Mouse (Mus musculus) kidney, adult 2 months (tissue): Measurements from ENCODE around the gene P2ry6. TPM values are rescaled to one million over a fixed set of nuclear protein-coding genes. Genes with fewer than 3 reads are reported as not detected.

Experiments used
- DNase-seq: peaks from one replicate; pipeline ENCODE4 v3.0.0; 2021
- H3K27ac ChIP-seq: fragments of 200-500 bp; 2 replicates; pipeline ENCODE4 v1.5.1; 2012; ENCODE audit warnings: low read depth, low read length, control low read depth, inconsistent platforms; ENCODE audit not compliant: insufficient read depth
- H3K27me3 ChIP-seq: fragments of 200-500 bp; replicated peaks from 2 replicates; pipeline ENCODE4 v1.6.1; 2012; ENCODE audit warnings: mild to moderate bottlenecking, moderate library complexity, low read length, inconsistent platforms; ENCODE audit not compliant: control insufficient read depth, insufficient read depth
- H3K36me3 ChIP-seq: fragments of 200-500 bp; 2 replicates; pipeline ENCODE4 v1.6.1; 2012; ENCODE audit warnings: mild to moderate bottlenecking, moderate library complexity, low read length, inconsistent platforms; ENCODE audit not compliant: control insufficient read depth, insufficient read depth
- H3K4me1 ChIP-seq: fragments of 200-500 bp; 2 replicates; pipeline ENCODE4 v1.6.1; 2011; ENCODE audit warnings: low read length; ENCODE audit not compliant: control insufficient read depth, insufficient read depth
- H3K4me3 ChIP-seq: fragments of 200-500 bp; 2 replicates; pipeline ENCODE4 v1.5.1; 2011; ENCODE audit warnings: mild to moderate bottlenecking, low read depth, low read length, control low read depth; ENCODE audit not compliant: insufficient read depth
- CTCF ChIP-seq: fragments of 200-500 bp; conservative IDR thresholded peaks from 2 replicates; pipeline ENCODE4 v1.5.1; 2011; ENCODE audit warnings: low read depth, mild to moderate bottlenecking, control low read depth, low read length, moderate library complexity, mixed read lengths; ENCODE audit not compliant: insufficient read depth, insufficient read length
- POLR2A ChIP-seq: fragments of 200-500 bp; IDR thresholded peaks from one replicate; pipeline ENCODE4 v1.6.1; 2011; ENCODE audit warnings: low read depth, low read length, control low read depth
- WGBS: fragments of 180-500 bp; shearing (Covaris S2); methylation state at CpG from one replicate; pipeline ENCODE4 v1.1.7; 2018; 5-methylcytosine and 5-hydroxymethylcytosine counted together
- polyA plus RNA-seq: library from polyadenylated mRNA; depleted of rRNA; stranded (reverse); fragments of >200 nt; gene quantifications from 2 replicates; pipeline ENCODE4 v1.2.3, GENCODE M21; 2012; rRNA removed

P2ry6 gene
- polyA plus RNA-seq: 7.6 and 9.6 TPM in 2 replicates

DNA sequence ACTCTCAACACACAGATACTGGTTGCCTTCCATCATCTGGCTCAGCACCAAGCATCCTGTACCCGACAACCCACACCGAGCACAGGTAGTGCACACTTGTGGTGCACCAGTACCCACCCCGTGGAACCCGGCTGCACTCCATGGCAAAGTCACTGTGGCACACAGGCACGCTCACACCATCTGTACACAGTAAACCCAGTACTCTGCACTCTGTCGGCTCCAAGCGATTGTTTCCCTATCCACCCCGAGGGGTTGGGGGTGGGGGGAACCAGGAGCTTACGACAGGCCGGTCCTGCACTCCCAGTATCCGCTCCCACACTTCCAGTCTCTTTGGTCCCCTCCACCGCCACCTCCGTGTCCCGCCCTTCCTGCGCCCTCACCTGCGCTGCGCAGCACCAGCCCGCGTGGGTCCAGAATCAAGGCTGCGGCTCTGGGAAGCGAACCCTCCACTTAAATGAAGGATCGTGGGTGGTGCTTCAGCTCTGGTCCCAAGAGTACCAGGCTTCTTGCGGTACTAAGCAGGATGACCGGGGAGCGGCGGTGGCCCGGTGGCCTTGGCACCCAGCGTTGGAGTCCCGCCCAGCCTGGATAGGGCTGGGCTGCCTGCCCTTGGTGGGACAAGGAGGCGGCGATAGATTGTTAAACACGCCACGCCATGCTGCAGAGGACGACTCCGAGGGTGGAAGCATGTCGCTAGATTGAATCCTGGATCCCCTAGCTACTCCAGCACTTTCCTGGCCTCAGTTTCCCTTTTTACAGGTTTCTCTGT, at the start of gene P2ry6:
TSS of gene P2ry6 (minus strand) at position 515 of the 769 bp plus-strand sequence.
- H3K27me3 ChIP-seq: no peaks in the 10 kb centered on the region; the same call in 1 of the 2 replicates
- H3K4me3 ChIP-seq: no peak within 1 kb of the TSS
- no peak for TF ChIP-seq POLR2A
- no peak for TF ChIP-seq CTCF
- H3K27ac ChIP-seq: no peak within 1 kb of the TSS
- DNase-seq: no peak
- WGBS: 10% methylated on average over 36 of the region's 36 CpGs
- no peaks in the 10 kb centered on the region for H3K36me3 ChIP-seq
- H3K4me1 ChIP-seq: peaks cover 3% of the 10 kb centered on the region; the same call in 1 of the 2 replicates

DNA sequence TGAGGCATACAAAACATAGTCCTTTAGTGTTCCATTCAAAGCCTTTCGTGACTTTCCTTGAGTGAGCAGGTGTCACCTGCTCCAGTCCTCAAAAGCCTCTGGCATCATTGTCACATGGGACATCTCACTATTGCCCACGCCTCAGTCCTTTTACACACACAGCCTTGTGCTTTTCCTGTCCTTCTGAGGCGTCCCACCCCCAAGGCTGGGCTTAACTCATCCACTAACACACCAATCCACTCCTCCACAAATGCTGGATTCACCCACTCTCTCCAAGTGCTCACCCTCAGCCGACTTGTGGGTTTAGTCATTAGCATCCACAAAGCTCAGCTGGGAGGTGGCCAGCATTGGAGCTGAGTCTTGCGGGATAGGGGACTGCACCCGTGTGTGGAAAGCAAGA, 43.0 kb upstream of the P2ry6 start:
- TF ChIP-seq POLR2A: no peak
- TF ChIP-seq CTCF: no peak
- no peak overlapping the region for H3K27ac ChIP-seq
- 68% methylated on average over 6 of the region's 6 CpGs for WGBS

DNA sequence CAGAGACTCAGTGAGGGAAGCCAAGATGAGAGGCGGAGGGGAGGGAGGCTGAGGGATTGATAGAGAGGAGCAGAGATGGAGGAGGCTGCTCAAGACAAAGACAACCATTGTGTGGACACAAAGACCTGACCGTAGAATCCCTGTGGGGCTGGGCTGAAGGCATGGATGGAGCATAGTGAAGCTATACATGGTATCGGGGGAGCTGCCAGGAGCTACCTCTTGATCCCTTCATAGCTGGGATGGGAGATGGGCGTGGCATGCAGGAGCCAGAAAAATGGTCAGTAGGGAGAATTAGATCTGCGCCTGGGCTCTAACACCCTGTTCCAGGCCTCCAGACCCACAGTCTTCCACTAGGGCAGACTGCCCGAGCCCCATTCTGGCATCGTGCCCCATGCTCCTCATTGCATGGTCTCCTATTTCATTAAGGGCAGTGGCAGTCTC, 42.6 kb upstream of the P2ry6 start:
- Histone ChIP-seq H3K4me3 (no peak overlapping the region), H3K27me3 (no peaks in the 10 kb centered on the region), H3K4me1 (peaks cover 6% of the 10 kb centered on the region), H3K27ac (no peak overlapping the region), H3K36me3 (no peaks in the 10 kb centered on the region)
- TF ChIP-seq CTCF: no peak
- no peak for TF ChIP-seq POLR2A
- DNase-seq: no peak
- WGBS: 86% methylated on average over 7 of the region's 7 CpGs

More for the DNA sequence above, 43.0 kb upstream of the P2ry6 start:
- Histone ChIP-seq H3K4me1 (peaks cover 2% of the 10 kb centered on the region), H3K27me3 (no peaks in the 10 kb centered on the region), H3K4me3 (no peak overlapping the region), H3K36me3 (no peaks in the 10 kb centered on the region)
- no peak for DNase-seq

DNA sequence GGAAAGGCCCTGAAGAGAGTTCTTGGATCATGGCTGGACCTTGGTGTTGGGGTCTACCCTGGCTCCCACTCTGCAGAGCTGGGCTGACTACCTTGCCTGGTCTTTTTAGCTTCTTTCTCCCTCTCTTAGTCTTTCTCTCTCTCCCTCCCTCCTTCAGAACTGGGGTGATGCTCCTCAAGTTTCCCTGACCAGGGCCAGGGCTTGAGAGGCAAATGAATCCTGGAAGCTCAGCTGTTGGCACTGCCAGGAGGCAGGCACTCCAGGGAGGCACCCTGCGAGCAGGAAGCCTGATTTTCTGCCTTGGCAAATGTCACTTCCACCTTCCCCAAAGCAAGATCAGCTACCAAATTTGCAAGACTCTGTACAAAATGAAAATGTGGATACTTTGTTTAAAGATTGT, 40.5 kb upstream of the P2ry6 start:
- H3K4me3 ChIP-seq: no peak overlapping the region
- H3K27me3 ChIP-seq: no peaks in the 10 kb centered on the region
- no peak for TF ChIP-seq POLR2A
- no peak for TF ChIP-seq CTCF
- peaks cover 6% of the 10 kb centered on the region for H3K4me1 ChIP-seq
- no peak for DNase-seq
- H3K36me3 ChIP-seq: no peaks in the 10 kb centered on the region
- WGBS: 85% methylated on average over 1 of the region's 1 CpGs
- H3K27ac ChIP-seq: no peak overlapping the region

DNA sequence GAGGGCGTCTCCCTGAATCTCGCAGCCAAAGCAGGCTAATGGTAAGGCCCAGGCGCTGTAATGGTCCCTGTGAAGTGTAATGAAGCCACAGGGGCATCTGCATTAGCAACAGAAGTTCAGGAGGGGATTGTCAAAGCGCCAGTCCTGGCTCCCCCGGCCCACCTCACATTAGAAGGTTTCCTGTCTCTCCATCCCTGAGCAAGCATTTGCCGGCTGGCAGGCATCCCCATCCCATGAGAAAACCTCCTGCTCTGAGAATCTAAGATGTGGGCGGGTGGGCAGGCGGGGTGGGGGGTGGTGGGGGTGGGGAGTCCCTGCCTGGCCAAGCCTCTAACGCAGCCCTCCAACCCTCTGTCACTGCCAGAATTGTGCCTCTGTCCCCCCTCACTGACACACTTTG, 39.6 kb upstream of the P2ry6 start:
- no peak overlapping the region for H3K27ac ChIP-seq
- peaks cover 6% of the 10 kb centered on the region for H3K4me1 ChIP-seq
- TF ChIP-seq POLR2A (no peak), CTCF (no peak)
- no peaks in the 10 kb centered on the region for H3K27me3 ChIP-seq
- no peaks in the 10 kb centered on the region for H3K36me3 ChIP-seq
- 94% methylated on average over 9 of the region's 9 CpGs for WGBS
- DNase-seq: no peak
- no peak overlapping the region for H3K4me3 ChIP-seq

DNA sequence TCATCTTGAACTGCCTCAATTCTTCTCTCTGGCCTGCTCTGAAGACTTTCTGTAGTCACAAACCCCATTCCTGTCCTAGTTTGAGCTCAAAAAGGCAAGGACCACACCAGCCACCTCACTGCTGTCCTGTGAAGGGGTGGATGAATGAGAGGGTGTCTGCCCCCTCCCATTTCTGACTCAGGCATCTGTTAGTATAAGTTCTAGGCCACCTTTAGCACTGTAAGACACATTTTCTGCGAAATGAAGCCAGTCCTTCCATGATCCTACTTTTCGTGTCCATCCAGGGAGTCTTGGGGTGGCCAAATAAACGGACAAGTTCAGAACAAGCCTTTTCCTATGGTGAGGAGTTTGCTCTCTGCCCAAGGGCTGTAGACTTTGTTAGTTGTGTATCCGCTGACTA, 38.1 kb upstream of the P2ry6 start, which contains the start of gene P2ry2:
TSS of gene P2ry2 (minus strand) at position 326 of the 400 bp plus-strand sequence.
- peaks cover 6% of the 10 kb centered on the region for H3K4me1 ChIP-seq
- peak within 1 kb of the TSS; percentile 56 for H3K4me3 ChIP-seq
- 88% methylated on average over 4 of the region's 4 CpGs for WGBS
- no peaks in the 10 kb centered on the region for H3K27me3 ChIP-seq
- TF ChIP-seq CTCF: no peak
- no peak for TF ChIP-seq POLR2A
- H3K36me3 ChIP-seq: no peaks in the 10 kb centered on the region
- DNase-seq: no peak
- peak within 1 kb of the TSS; percentile 49 for H3K27ac ChIP-seq

DNA sequence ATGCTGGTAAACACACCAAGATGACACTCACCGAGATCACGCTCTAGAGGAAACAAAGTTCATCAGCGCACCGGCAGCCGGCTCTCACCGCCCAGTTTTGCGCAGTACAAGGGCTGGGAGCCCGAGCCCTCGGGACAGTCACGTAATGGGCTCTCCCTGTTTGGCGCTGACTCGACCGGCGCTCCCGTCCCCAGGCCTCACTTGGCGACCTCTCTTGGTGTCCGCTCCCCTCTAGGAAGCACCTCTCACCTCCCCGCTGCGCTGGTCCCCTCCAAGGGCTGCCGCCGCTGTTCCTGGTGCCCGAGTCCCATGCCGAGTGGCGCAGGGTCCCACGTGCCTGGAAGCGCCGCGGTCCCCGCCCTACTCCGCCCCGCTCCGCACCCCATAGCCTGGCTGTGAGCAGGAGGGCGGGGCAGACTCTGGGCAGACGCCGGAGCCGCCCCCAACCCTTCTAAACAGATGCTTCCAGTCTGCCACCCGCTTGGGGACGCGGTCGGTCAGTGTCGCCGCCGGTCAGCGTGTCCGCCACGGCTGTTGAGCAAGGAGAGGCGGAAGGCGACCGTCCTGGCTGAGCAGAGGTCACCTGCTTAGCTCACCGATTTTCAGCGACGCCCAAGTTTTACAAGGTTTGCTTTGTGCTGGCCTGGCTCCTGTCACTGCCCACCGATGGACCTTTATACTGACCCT, 37.4 kb upstream of the P2ry6 start:
- H3K4me1 ChIP-seq: peaks cover 6% of the 10 kb centered on the region
- TF ChIP-seq CTCF (no peak), POLR2A (no peak)
- no peaks in the 10 kb centered on the region for H3K36me3 ChIP-seq
- H3K27ac ChIP-seq: peak overlapping the region; percentile 49
- peak overlapping the region; percentile 56 for H3K4me3 ChIP-seq
- 1% methylated on average over 53 of the region's 53 CpGs for WGBS
- no peaks in the 10 kb centered on the region for H3K27me3 ChIP-seq
- DNase-seq: peak; percentile 83
